Mouse (Mus musculus) spleen, adult 10 weeks (tissue): ENCODE data around the gene Tex9. TPM values are rescaled to one million over a fixed set of nuclear protein-coding genes. Genes with fewer than 3 reads are reported as not detected.

Source experiments
- polyA plus RNA-seq: library from polyadenylated mRNA; stranded (reverse); fragments of 350-450 nt; fragmentation: Illumina TruSeq; extraction: RNeasy Lipid Tissue Mini Kit (QIAGEN cat#74804); gene quantifications from one replicate; pipeline ENCODE4 v1.2.3, GENCODE M21; 2015; ENCODE audit warnings: low replicate concordance; ENCODE audit not compliant: insufficient read depth

The Tex9 gene
- 33.1 TPM for polyA plus RNA-seq

GRCm38 (mm10) chr9:72492194-72492565 is at the start of gene Tex9:
Tex9 (minus strand) TSS chr9:72492212.

GRCm38 (mm10) chr9:72531996-72532380 is 40.0 kb upstream of the Tex9 start, which contains the start of gene Rfx7:
Rfx7 (plus strand) TSS chr9:72532240.

GRCm38 (mm10) chr9:72437822-72438701 is 54.0 kb downstream of the Tex9 start, which contains the start of gene Mns1:
Mns1 (plus strand) TSS chr9:72438011.

Other genes starting within 250 kb of the Tex9 start
- gene Zfp280d, start 217.4 kb downstream of the Tex9 start, polyA plus RNA-seq = 60.3 TPM
- 10.6 TPM for gene Mns1, start 54.2 kb downstream of the Tex9 start, polyA plus RNA-seq
- 69.3 TPM for gene Rfx7, start 40.0 kb upstream of the Tex9 start, polyA plus RNA-seq
- 189 TPM for gene Nedd4, start 170.1 kb upstream of the Tex9 start, polyA plus RNA-seq